11 mouse cellular contexts compared by ENCODE assay signal in genomic region chr6:38941016-38941415, GRCm38 (mm10).
DNase-seq lines count a peak whose midpoint lies in the region; ATAC-seq and TF ChIP-seq lines count a peak whose summit lies in the region.
"Had no signal": no experiment of that assay in that cellular context is flagged by ENCODE, and none has a peak within 500 bp of the region (broad histone marks: within the 10 kb centered on the region; RNA-seq: fewer than 3 reads in every experiment).

No protein-coding gene starts in this region.

- H3K27ac ChIP-seq in bone marrow macrophage, adult 2 months (ENCODE audit: insufficient read depth, low read depth, low read length), result peak overlapping the region; percentile 90
- H3K27ac ChIP-seq in thymus, adult 2 months (ENCODE audit: control insufficient read depth, insufficient read depth, low read length), result no peak overlapping the region

- 70% methylated on average over 1 of the region's 1 CpGs for WGBS in thymus, adult 2 months

- peak; percentile 74 for ATAC-seq in megakaryocyte, adult 5-6 weeks (ENCODE audit: poor library complexity, severe bottlenecking)

- H3K36me3 ChIP-seq in thymus, adult 2 months (ENCODE audit: control insufficient read depth, insufficient read depth, low read length), result no peaks in the 10 kb centered on the region

- intact Hi-C loops in heart, postnatal 36 days (cut with DNase I), result no loop called here
- intact Hi-C loops in left cerebral cortex, postnatal 36 days (cut with DNase I), result no loop called here

- peaks cover 54% of the 10 kb centered on the region for H3K4me1 ChIP-seq in bone marrow macrophage, adult 2 months (ENCODE audit: control insufficient read depth, insufficient read depth, low read length)
- H3K4me1 ChIP-seq in thymus, adult 2 months (replicated peaks; ENCODE audit: control insufficient read depth, insufficient read depth, low read length), result no peaks in the 10 kb centered on the region; the same call in 1 of the 2 replicates

- no peak overlapping the region for H3K4me3 ChIP-seq in bone marrow macrophage, adult 2 months (ENCODE audit: insufficient read depth, low read length)
- H3K4me3 ChIP-seq in thymus, adult 2 months (ENCODE audit: control insufficient read depth, insufficient read depth, low read length), result no peak overlapping the region
- H3K4me3 ChIP-seq: myocyte had no signal

- no peaks in the 10 kb centered on the region for H3K27me3 ChIP-seq in thymus, adult 2 months (ENCODE audit: control insufficient read depth, insufficient read depth, low read length)

- TF ChIP-seq POLR2A in bone marrow macrophage, adult 2 months (IDR thresholded peaks at IDR 0.05; ENCODE audit: borderline replicate concordance, low read depth, low read length), result no peak
- no peak for TF ChIP-seq POLR2A in thymus, adult 2 months (IDR thresholded peaks at IDR 0.05; ENCODE audit: control insufficient read depth, extremely low read depth, insufficient read depth, low read length, poor library complexity)

- DNase-seq in heart, adult 11 months, result peak; percentile 97
- DNase-seq in heart, postnatal 36 days, result no peak
- DNase-seq in left cerebral cortex, adult 9 months (ENCODE audit: low spot score in 2 of 2), result peak; percentile 30 to 40
- no peak for DNase-seq in left cerebral cortex, postnatal 36 days (ENCODE audit: low spot score in 2 of 2)
- no peak for DNase-seq in thymus, adult 2 months
- no peak for DNase-seq in thymus, postnatal 10 days (ENCODE audit: low spot score in 2 of 2)
- DNase-seq: cerebellum, adult 11 months; thymus, postnatal 25 days had no signal

- no peak for TF ChIP-seq CTCF in bone marrow macrophage, adult 2 months (IDR thresholded peaks at IDR 0.05; ENCODE audit: low read depth, low read length)
- TF ChIP-seq CTCF in thymus, adult 2 months (IDR thresholded peaks at IDR 0.05; ENCODE audit: borderline replicate concordance, control insufficient read depth, extremely low read depth, insufficient read depth, low read length, poor library complexity), result no peak

Comparison
In these comparisons a context has a peak if more than half of its experiments do, and no peak if none do; other contexts are left out.
1. DNase-seq: peak in heart, adult 11 months (single experiment) and left cerebral cortex, adult 9 months (2 of 2); none in heart, postnatal 36 days (0 of 2), left cerebral cortex, postnatal 36 days (0 of 2), thymus, adult 2 months (single experiment) and thymus, postnatal 10 days (0 of 2).